Mouse (Mus musculus): Measurements from ENCODE around the gene Vmn1r231.

The Vmn1r231 gene

DNA sequence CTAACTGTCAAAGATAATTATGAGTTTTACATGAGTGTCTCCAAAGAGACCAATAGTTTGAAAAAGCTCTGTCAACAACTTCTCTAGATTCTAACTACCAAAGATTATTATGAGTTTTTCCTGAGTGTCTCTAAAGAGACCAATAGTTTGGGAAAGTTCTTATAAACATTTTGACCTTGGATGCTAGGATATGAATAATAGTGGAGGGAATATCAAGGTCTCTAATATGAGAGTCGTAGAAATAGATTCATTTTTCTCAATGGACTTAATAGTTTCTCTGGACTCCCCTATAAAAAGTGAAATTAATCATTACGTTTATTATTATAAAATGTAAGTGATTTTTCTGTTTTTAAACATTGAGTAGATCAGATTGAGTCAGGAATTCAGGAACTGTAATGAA lies at the start of gene Vmn1r231:
Vmn1r231 (minus strand) TSS at position 101 of the 400 bp plus-strand sequence.
- DNase-seq (ENCODE audit: low spot score), result no peak

DNA sequence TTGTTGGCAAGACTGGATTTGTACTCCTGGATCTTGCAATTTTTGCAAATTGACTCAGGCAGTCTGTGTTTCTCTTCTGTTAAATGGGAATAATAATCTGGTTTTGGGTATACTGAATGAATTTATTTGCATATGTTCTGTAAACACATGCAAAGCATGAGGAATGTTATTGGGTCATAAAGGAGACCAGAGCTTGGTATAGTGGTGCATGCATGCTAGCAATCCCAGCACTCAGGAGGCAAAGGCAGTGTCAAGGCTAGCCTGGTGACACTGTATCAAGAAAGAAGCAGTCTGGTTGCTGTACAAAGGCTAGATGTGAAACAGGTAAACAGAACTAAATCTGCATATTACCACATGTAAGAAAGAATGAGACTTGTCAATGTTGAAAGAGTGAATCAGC lies 41.7 kb upstream of the Vmn1r231 start:
- no peak for DNase-seq (ENCODE audit: low spot score)

DNA sequence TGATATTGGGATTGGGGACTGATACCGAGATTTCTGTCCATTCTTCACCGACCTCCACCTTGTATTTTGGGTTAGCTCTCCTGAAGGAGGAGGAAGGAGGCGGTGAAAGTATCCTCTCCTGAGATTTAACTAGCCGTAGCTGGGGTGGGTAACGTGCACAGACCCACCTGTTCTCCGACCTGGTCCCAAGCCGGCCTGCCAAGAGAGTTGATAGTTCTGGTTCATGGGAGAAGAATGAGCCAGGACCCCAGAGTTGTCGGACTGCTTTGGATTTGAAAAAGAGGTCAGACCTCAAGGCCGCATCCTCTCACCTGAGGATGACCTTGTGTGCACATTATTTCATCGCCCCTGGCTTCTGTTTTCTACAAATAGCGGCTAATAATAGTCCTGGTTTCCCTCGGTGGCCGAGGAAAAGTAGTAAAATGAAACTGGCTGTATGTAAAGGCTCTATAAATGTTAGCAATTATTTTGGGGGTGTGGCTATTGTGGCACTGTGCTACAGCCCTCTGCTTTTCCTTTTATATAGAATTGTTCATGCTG lies 41.2 kb upstream of the Vmn1r231 start:
- DNase-seq (ENCODE audit: low spot score), result peak; percentile 3

DNA sequence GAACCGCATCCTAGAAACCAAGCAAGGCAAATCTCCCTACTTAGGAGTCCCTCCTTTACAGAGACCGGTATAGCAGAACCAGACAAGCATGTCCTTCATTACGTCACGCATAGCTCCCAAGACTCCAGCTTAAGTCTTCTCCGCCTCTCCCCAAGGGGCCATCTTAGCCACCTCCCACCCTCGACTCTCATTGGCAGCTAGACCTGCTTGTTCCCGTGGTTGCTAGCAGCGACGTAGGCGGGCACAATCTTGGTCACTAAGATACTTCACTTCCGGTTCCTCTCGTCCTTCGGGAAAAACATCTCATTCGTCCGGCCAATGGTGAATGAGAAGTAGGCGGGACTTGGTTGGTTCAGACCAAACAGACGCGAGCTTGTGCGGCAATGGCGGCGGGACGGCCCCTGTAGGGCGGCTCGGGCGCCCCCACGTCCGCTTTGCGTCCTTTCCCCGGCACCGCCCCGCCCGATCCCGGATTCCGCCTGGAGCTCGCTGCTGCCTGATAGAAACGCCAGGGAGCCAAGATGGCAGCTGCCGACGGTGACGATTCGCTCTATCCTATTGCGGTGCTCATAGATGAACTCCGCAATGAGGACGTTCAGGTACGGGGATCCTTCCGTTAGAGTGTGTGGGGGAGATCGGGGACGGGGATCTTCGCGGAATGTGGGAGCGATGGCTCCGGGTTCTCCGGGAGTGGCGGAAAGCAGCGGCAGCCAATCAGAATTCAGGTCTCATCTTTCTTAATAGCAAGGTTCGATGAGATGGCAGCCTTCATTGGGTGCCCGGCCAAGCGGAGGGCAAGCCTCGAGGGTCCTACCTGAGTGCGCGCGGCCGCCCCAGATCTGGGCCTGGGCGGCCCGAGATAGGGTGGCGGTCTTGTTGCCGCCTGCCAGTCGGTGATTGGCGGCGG lies 40.3 kb upstream of the Vmn1r231 start, which contains the start of gene Ppp2r1a:
Ppp2r1a (plus strand) TSS at position 327 of the 907 bp plus-strand sequence.
- DNase-seq (ENCODE audit: low spot score), result peak; percentile 99

DNA sequence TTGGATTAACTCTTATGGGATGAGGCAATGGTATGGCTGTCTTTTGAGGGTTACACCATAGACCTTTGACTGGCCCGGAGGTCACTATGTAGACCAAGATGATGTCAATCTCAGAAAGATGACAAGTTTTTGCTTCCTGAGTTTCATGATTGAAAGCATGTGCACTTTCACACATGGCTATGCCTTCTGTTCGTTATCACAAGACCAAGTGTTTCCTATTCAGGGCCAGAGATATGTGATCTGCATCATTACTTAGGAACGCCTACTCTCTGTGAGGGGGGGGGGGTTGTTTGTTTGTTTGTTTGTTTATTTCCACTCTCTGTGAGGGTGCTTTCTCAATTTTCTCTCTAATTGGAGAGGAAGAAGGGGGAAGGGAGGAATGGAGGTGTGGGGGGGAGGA lies 39.3 kb upstream of the Vmn1r231 start:
- no peak for DNase-seq (ENCODE audit: low spot score)

DNA sequence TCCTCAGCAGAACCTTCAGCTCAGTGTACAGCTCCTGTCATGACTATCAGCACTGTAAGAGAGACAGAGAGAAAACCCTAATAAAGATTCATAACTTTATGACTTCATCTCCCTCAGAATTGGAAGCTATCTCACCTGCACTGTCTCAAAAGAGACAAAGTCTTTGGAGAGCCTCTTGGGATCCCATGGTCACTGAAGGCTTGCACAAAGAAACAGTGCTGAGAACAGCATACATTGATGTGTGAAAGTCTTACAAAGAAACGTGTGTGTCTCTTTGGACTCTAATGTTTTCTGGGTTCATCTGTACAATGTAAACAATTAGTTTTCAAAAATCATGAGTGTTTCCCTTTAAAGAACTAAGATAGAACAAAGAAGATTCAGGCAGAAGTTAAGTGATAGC lies 14.7 kb upstream of the Vmn1r231 start, which contains the start of gene Vmn1r232:
Vmn1r232 (minus strand) TSS at position 101 of the 400 bp plus-strand sequence.
- no peak for DNase-seq (ENCODE audit: low spot score)

DNA sequence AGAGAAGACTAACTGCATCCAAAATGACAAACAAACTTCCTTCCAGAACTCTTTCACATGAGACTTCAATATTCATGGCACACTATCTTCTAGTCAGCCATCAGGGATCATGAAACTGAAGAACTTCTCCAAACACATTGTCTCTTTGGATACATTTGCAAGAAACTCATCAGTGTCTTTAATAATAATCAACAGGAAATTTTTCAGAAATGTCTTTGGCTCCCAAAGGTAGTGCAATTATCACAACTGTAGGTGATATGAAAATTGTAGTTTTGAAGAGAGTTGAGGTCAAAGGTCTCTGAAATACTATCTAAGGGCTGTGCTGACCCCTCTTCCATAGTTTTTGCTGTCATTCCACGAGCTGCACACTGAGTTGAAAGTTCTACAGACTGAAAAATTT lies 64.7 kb downstream of the Vmn1r231 start, which contains the start of gene Vmn1r230:
Vmn1r230 (plus strand) TSS at position 301 of the 400 bp plus-strand sequence.
- DNase-seq (ENCODE audit: low spot score), result no peak

Data from T-cell, adult 2 months (primary cell).